Mouse (Mus musculus) retina, postnatal 7 days (tissue): Measurements from ENCODE around the gene Aldh1l1.

ENCODE experiments used
- DNase-seq: peaks from one replicate; pipeline ENCODE4 v3.0.0-alpha.2; 2012; ENCODE audit warnings: low read depth, low spot score

The Aldh1l1 gene

DNA sequence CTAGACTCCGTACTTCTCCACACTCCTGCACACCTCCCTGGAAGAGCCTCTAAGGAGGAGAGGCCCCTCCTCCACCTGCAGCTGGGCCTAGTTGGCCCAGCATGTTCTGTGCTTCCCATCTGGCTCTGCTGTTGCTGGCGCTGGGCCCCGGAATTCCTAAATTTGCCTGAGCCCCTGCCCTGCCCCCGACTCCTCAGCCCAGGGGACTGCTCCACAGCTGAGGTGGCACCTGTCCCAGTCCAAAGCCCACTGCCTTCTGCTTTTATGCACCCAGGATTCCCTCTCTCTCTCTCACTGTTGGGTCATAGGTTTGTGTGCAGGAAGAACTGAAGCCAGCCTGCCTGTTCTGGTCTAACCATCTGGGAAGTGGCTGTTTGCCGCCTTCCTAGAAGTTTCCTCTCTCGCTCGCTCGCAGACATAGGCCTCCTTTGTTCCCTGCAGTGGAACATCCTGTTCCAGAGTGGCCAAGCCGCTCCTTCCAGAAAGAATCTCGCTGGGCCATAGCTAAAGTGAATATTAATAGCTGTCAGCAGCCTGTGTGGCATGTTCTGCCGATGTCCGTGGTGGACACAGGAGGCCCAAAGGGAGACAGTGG, 15.2 kb upstream of the Aldh1l1 start:
- DNase-seq, result no peak

GRCm38 (mm10) chr6:90472079-90472478, 14.1 kb upstream of the Aldh1l1 start:
- DNase-seq, result no peak

DNA sequence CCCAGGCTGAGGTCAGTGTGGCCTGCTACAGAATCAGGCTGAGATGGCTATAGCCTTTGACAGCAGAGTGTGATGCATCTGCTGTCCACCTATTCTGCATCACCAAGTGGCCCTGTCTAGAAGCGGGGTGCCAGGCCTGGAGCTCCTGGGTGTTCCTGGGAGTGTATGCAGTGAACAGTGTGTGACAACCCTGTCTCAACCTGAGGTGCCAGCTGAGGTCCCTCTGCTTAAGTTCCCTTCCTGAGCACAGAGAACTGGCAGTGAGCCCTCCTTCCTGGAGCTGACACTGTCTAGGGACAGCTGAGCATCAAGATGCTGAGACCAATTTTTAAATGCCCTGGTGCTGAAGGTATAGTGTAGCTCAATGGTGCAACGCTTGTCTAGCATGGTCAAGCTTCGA, 13.5 kb upstream of the Aldh1l1 start:
- no peak for DNase-seq

- no peak for DNase-seq
Measured at GRCm38 (mm10) chr6:90473630-90474360, 12.4 kb upstream of the Aldh1l1 start.

DNA sequence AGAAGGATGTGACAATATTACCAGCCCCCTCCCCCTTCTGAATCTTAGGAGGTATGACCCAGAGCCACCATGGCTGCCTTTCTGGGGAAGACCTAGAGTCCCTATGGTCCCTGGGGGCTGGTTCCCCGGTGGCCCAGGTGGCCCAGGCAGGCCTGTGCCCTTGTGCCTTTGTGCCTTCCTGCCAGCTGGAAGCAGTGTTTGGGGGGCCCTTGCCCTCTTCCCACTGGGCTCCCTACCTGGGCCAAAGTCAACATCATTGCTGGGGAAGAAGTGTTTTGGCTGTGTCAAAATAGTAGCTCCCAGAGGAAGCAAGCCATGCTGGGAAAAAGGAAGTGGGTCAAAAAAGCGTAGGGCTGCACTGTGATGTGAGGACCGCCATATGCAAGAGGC, 11.9 kb upstream of the Aldh1l1 start:
- no peak for DNase-seq

DNA sequence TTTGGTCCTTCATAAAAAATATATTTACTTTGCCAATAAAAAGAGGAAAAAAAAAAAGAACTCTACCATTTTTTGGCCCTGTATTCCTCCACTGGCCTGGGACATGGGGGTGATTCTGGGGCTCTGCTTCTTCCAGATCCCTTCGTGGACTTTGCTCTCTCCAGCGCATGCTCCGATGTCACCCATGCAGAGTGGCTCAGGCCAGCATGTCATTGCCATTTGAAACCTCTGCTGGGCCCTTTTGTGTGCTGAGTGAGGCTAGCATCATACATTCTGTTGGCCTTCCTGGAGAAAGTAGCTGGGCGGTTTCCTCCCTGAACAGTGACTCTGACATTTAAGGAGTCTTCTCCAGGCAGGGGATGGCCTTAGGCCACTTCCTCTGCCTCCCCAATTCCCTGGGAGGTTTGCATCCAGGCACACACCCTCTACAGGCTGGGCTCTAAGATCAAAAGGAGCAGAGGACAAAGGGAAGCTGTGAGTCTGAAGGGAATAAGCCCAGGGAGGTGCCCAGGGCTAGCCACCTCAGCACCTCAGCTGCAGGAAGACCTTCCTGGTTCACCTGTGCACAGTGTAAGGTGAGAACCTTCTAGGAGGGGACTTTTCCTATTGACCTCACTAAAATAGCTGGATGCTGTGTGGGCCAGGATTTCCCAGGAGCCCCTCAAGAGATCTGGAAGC, 10.9 kb upstream of the Aldh1l1 start:
- DNase-seq, result no peak

DNA sequence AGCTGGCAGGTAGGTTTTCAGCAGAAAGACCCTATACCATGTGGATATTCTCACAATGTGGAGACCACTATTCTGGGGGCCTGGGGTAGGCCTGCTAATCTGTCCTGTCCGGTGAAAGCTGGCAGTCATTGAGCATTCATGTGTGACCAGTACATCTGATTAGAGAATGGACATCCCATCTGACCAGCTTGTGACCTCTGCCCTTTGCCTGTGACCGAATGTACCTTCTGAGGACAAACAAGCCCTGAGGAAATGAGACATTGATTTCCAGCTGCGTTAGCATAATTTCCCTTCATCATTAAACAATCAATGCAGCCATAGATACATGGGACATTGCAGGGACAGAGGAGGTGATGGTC, 10.4 kb upstream of the Aldh1l1 start:
- DNase-seq, result no peak

DNA sequence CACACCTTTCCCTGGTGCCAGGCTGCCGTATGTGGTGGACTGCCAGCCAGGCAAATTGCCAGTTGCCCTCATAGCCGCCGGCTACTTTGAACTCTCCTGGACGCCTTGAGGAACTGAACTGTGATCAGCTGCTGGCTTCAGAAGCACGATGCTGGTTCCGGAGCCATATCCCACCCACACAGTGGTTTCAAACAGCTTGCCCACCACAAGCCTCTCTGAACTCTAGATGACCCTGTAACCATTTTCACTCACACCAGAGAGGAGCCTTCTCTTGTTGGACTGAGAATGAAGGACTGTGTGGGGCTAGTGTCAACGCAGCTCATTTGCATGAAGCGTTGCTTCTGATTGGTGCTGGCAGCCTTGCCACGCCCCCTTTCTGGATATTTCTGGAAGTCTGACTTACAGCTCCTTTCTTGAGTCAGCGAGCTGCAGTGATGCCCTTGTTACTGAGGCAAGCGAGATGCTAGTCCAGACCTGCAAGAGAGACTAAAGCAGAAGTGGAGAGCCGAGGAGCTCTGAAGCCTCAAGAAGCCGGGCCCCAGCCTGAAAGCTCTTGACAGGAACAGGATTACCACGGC, 9.2 kb upstream of the Aldh1l1 start:
- DNase-seq, result no peak

GRCm38 (mm10) chr6:90484249-90484648, 2.0 kb upstream of the Aldh1l1 start:
- no peak for DNase-seq

- DNase-seq, result no peak
Measured at GRCm38 (mm10) chr6:90484876-90485275, 1.4 kb upstream of the Aldh1l1 start.

- DNase-seq, result no peak
Measured at GRCm38 (mm10) chr6:90487531-90487930, 1.3 kb downstream of the Aldh1l1 start.

GRCm38 (mm10) chr6:90489532-90489931, 3.3 kb downstream of the Aldh1l1 start:
- no peak for DNase-seq

- no peak for DNase-seq
Measured at GRCm38 (mm10) chr6:90490976-90491375, 4.7 kb downstream of the Aldh1l1 start.

GRCm38 (mm10) chr6:90491956-90492744, 5.9 kb downstream of the Aldh1l1 start:
- no peak for DNase-seq

DNA sequence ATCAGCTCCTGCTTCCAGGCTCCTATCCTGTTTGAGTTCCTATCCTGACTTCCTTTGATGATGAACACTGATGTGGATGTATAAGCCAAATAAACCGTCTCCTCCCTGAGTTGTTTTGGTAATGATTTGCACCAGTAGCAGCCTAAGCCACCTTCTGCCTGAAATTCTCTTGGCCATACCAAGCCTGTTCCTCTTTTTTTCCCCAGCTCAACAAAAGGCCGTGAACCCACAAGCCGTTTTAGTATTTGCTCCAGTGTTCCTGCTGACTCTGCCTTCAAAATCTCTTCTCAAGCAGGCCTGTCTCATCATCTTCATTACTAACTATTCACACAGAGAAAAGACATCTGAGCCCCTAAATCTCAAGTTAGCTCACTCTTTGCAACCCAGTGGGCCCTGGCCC, 7.9 kb downstream of the Aldh1l1 start:
- DNase-seq, result no peak

GRCm38 (mm10) chr6:90494566-90494965, 8.3 kb downstream of the Aldh1l1 start:
- no peak for DNase-seq

GRCm38 (mm10) chr6:90495282-90495912, 9.2 kb downstream of the Aldh1l1 start:
- DNase-seq, result no peak

GRCm38 (mm10) chr6:90496217-90496616, 10.0 kb downstream of the Aldh1l1 start:
- DNase-seq, result no peak

- no peak for DNase-seq
Measured at GRCm38 (mm10) chr6:90499509-90499908, 13.3 kb downstream of the Aldh1l1 start.

DNA sequence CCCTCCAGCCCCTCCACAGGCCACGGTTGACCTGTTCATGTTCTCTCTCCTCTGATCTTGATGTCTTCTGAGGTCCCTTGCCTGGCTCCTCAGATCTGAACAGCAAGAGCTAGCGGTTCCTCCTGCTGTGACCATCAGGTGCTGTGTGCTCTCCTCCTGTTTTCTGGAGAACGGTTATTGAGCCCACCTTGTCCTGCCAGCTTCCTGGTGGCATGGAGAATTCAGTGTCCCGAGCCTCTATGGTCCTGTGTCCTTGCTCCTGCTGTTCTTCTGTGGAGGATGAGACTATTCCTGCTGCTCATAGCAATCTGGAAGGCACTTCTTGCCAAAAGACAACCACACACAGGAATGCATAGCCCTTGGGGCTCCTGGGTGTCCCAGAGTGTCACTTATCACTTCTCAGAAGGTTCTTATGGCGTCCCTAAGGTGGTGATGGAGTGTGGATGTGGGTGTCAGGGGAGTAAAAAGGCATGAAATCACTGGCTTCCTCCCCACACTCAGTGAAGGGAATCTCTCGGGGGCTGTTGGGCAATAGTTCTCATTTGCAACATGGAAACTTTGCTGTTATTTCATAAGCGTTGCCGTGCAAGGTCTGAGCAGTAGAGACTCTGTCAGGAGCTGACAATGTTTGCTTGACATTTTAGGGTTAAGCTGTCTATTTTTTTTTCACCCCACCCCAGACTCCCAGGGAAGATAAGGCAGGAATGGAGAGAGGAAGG, 15.2 kb downstream of the Aldh1l1 start:
- DNase-seq, result no peak

GRCm38 (mm10) chr6:90505906-90506305, 19.7 kb downstream of the Aldh1l1 start:
- DNase-seq, result no peak
